Mouse (Mus musculus): ENCODE measurements around the gene Kif11.

DNA sequence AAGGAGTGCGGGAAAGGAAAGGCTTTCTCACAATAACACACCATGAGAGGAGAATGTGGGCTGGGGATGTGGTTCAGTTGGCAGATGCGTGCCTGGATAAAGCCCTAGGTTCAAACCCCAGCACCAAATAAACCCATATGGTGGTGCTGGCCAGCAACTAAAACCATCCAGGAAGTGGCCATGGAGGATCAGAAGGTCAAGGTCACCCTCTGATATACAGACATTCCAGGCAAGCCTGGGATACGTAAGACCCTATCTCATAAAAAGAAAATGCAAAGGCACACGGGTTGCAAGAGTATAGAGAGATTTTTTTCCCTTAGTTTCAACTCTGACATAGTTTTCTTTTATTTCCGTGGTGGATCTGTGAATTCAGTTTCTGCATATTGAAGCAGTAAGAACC is 35.3 kb upstream of the Kif11 start:
- TF ChIP-seq CTCF (IDR thresholded peaks at IDR 0.05) = no peak
- TF ChIP-seq POLR2A (IDR thresholded peaks at IDR 0.05; ENCODE audit: insufficient read depth, low read depth, low read length) = no peak
